Mouse (Mus musculus) midbrain, embryonic 14.5 days (tissue): Measurements from ENCODE around the gene Cog7. TPM values are rescaled to one million over a fixed set of nuclear protein-coding genes. Genes with fewer than 3 reads are reported as not detected.

Experiments used
- ATAC-seq: fragments of 200-750 bp; cut with Nextera tagmentation; 2 replicates; pipeline ENCODE4 v1.8.0; 2017; ENCODE audit warnings: moderate number of reproducible peaks, moderate library complexity; ENCODE audit not compliant: low FRiP score, low TSS enrichment
- DNase-seq: peaks from one replicate; pipeline ENCODE4 v3.0.0-alpha.2; 2015
- H3K27ac ChIP-seq: fragments of 300-500 bp; sonication (generic); replicated peaks from 2 replicates; pipeline ENCODE4 v1.5.1; 2014; ENCODE audit warnings: mild to moderate bottlenecking, low read depth, low read length, moderate library complexity
- H3K27me3 ChIP-seq: fragments of 300-500 bp; sonication (generic); 2 replicates; pipeline ENCODE4 v1.6.1; 2014; ENCODE audit warnings: low read length, control low read depth, mixed read lengths; ENCODE audit not compliant: control insufficient read depth, insufficient read depth
- H3K36me3 ChIP-seq: fragments of 300-500 bp; sonication (generic); 2 replicates; pipeline ENCODE4 v1.6.1; 2014; ENCODE audit warnings: low read length, control low read depth; ENCODE audit not compliant: control insufficient read depth, insufficient read depth
- H3K4me1 ChIP-seq: fragments of 300-500 bp; sonication (generic); 2 replicates; pipeline ENCODE4 v1.6.1; 2014; ENCODE audit warnings: mild to moderate bottlenecking, antibody characterized with exemption, low read length, control low read depth; ENCODE audit not compliant: control insufficient read depth, insufficient read depth
- H3K4me2 ChIP-seq: fragments of 300-500 bp; sonication (generic); 2 replicates; pipeline ENCODE4 v1.6.1; 2014; ENCODE audit warnings: mild to moderate bottlenecking, low read length, moderate library complexity
- H3K4me3 ChIP-seq: fragments of 300-500 bp; sonication (generic); replicated peaks from 2 replicates; pipeline ENCODE4 v1.5.1; 2014; ENCODE audit warnings: low read depth, low read length
- H3K9ac ChIP-seq: fragments of 300-500 bp; sonication (generic); replicated peaks from 2 replicates; pipeline ENCODE4 v1.6.1; 2014; ENCODE audit warnings: mild to moderate bottlenecking, low read length, moderate library complexity
- H3K9me3 ChIP-seq: fragments of 300-500 bp; sonication (generic); 2 replicates; pipeline ENCODE4 v1.6.1; 2016; ENCODE audit warnings: low read length, control low read depth, mixed read lengths; ENCODE audit not compliant: control insufficient read depth
- WGBS: fragments of 180-500 bp; shearing (Covaris S2); extraction: QIAGEN DNeasy Blood & Tissue Kit; methylation state at CpG from one replicate; pipeline ENCODE4 v1.1.7; 2014; 5-methylcytosine and 5-hydroxymethylcytosine counted together
- polyA plus RNA-seq: library from polyadenylated mRNA; unstranded; fragments of >200 nt; fragmentation: Nextera tagmentation; extraction: Ambion mirVana; gene quantifications from 2 replicates; pipeline ENCODE4 v1.2.1, GENCODE M21; 2014

The Cog7 gene
- polyA plus RNA-seq = 15.4 and 19.8 TPM in 2 replicates

DNA sequence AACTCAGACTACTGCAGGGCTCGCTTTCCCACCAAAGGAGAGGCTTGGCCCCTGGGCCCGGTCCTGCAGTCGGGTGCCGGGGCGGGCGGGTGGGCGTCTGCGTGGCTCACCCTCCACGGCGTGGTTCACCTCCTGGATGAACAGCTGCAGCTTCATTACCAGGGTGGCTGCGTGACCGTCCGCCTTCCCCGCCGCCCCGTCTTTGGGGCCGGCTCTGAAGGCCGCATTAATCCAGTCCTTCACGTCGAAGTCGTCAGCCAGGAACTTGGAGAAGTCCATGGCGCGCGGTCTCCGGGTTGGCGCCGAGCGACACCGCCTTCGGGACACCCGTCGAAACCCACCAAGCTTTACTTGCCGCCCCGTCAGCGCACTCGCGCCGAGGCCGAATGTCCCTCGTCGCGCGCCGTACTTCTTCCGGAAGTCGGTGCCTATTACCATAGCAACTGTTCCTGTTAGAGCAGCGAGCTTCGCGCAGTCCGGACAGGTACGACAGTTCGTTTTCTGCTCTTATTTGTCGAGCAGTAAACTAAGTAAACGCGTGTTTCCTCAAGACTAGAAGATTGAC lies at the start of gene Cog7:
Gene Cog7, minus strand, starts transcription at position 405 of the 565 bp plus-strand sequence.
- Histone ChIP-seq H3K4me1 (0 out of 2 replicates have a peak, but pooled peaks cover 4% of the 10 kb centered on the region), H3K9ac (peak within 1 kb of the TSS; percentile 62), H3K36me3 (peaks cover 10% of the 10 kb centered on the region; the same call in 1 of the 2 replicates), H3K4me3 (peak within 1 kb of the TSS; percentile 66), H3K4me2 (peak within 1 kb of the TSS; percentile 64), H3K27me3 (no peaks in the 10 kb centered on the region), H3K9me3 (no peaks in the 10 kb centered on the region), H3K27ac (no peak within 1 kb of the TSS)
- DNase-seq (peak; percentile 97), ATAC-seq (peak; percentile 83)
- WGBS = under 1% methylated on average over 55 of the region's 55 CpGs

- Histone ChIP-seq H3K36me3 (no peaks in the 10 kb centered on the region), H3K9ac (no peak overlapping the region), H3K4me1 (peaks cover 16% of the 10 kb centered on the region), H3K27me3 (no peaks in the 10 kb centered on the region), H3K9me3 (no peaks in the 10 kb centered on the region), H3K4me3 (no peak overlapping the region), H3K27ac (no peak overlapping the region), H3K4me2 (no peak overlapping the region)
- WGBS = 97% methylated on average over 2 of the region's 2 CpGs
- DNase-seq = no peak
- ATAC-seq = no peak
Observed at GRCm38 (mm10) chr7:122022131-122022530, 40.6 kb upstream of the Cog7 start.

- WGBS = under 1% methylated on average over 41 of the region's 50 CpGs
- H3K9ac ChIP-seq = peak within 1 kb of the TSS; percentile 85
- H3K4me1 ChIP-seq = peaks cover 23% of the 10 kb centered on the region
- H3K4me3 ChIP-seq = peak within 1 kb of the TSS; percentile 77
- DNase-seq = peak; percentile 95
- H3K9me3 ChIP-seq = no peaks in the 10 kb centered on the region
- peak; percentile 91 for ATAC-seq
- peak within 1 kb of the TSS; percentile 67 for H3K4me2 ChIP-seq
- peak within 1 kb of the TSS; percentile 93 for H3K27ac ChIP-seq
- H3K27me3 ChIP-seq = no peaks in the 10 kb centered on the region
- H3K36me3 ChIP-seq = no peaks in the 10 kb centered on the region
Observed at GRCm38 (mm10) chr7:122020667-122021354, 39.3 kb upstream of the Cog7 start, which contains the start of gene Gga2. Gene Gga2, minus strand, starts transcription at chr7:122021222.

DNA sequence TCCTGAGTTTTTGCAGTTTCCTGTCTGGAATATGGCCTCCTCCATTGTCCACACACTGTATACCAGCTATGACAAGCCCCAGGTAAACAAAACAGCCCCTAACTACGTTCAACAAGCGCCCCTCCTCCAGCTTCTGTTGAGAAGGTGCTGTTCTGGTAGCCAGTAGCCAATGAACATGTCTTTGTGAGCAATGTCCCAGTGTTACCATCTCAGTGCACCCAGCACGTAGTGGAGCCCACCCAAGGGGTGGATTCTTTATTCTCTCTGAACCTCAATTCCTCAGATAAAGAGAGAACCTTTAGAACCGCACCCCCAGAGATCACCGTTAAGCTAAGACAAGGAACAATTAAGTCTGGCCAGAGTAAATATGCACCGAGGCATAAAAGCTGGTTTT lies 38.8 kb upstream of the Cog7 start:
- peak overlapping the region; percentile 85 for H3K9ac ChIP-seq
- H3K4me1 ChIP-seq = peaks cover 29% of the 10 kb centered on the region
- H3K27ac ChIP-seq = peak overlapping the region; percentile 93
- peak overlapping the region; percentile 77 for H3K4me3 ChIP-seq
- no peaks in the 10 kb centered on the region for H3K9me3 ChIP-seq
- H3K27me3 ChIP-seq = no peaks in the 10 kb centered on the region
- H3K36me3 ChIP-seq = no peaks in the 10 kb centered on the region
- H3K4me2 ChIP-seq = peak overlapping the region; percentile 67
- ATAC-seq (peak; percentile 55), DNase-seq (peak; percentile 67)
- WGBS = 3% methylated on average over 6 of the region's 6 CpGs

DNA sequence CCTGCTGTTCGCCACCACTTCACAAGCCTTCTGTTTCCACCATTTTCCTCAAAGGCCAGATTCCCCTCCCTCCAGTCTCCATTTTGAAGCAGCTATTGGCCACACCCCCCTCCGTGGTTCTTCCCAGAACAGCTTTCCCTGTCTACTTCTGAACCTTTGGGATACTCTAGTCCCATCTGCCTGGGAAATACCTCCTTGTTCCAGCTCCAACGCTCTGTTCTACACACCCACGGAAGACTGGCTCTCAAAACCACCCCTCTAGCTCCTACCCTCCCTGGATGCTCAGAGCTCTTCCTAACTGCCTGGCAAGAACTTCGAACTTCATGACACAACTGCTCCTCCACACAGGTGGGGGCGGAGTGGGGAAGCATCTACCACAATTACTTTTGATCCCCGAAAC lies 37.5 kb upstream of the Cog7 start:
- DNase-seq (no peak), ATAC-seq (no peak)
- Histone ChIP-seq H3K9ac (no peak overlapping the region; the same call in 1 of the 2 replicates), H3K4me3 (peak overlapping the region; percentile 77), H3K27me3 (no peaks in the 10 kb centered on the region), H3K36me3 (no peaks in the 10 kb centered on the region), H3K9me3 (no peaks in the 10 kb centered on the region), H3K4me2 (peak overlapping the region; percentile 67), H3K4me1 (peaks cover 31% of the 10 kb centered on the region), H3K27ac (no peak overlapping the region)
- WGBS = 89% methylated on average over 7 of the region's 7 CpGs

GRCm38 (mm10) chr7:122018247-122018646 lies 36.7 kb upstream of the Cog7 start:
- no peak for DNase-seq

DNA sequence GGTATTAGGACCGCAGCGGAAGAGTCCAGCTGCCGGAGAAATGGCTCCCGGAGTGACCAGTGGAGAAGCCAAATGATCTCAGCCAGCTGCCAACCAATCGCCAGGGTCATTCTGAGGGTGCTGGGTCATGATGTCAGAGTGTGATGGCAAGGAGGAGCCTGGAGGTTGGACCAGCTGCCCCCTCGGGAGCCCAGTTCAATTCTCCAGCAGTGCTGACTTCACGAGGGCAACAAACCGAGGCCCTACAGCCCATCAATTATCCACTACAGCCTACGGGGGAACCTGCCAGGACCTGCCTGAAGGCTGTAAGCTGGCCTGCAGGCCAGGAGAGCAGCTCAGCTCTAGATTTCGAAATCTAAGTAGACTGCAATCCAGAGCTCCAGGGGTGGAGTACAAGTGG lies 34.2 kb upstream of the Cog7 start:
- Histone ChIP-seq H3K9me3 (no peaks in the 10 kb centered on the region), H3K36me3 (peaks cover 17% of the 10 kb centered on the region), H3K27me3 (no peaks in the 10 kb centered on the region), H3K9ac (no peak overlapping the region), H3K4me1 (peaks cover 31% of the 10 kb centered on the region), H3K4me2 (peak overlapping the region; percentile 15; the same call in 1 of the 2 replicates), H3K27ac (no peak overlapping the region; the same call in 1 of the 2 replicates), H3K4me3 (0 out of 2 replicates have a peak overlapping the region, but pooled peaks have one; percentile 1)
- ATAC-seq = no peak
- WGBS = 66% methylated on average over 10 of the region's 10 CpGs
- no peak for DNase-seq

More at GRCm38 (mm10) chr7:122018247-122018646, 36.7 kb upstream of the Cog7 start:
- no peaks in the 10 kb centered on the region for H3K27me3 ChIP-seq
- H3K4me3 ChIP-seq = no peak overlapping the region
- no peak overlapping the region for H3K27ac ChIP-seq
- no peak for ATAC-seq
- no peak overlapping the region for H3K9ac ChIP-seq
- 72% methylated on average over 3 of the region's 3 CpGs for WGBS
- no peaks in the 10 kb centered on the region for H3K9me3 ChIP-seq
- no peaks in the 10 kb centered on the region for H3K36me3 ChIP-seq
- H3K4me1 ChIP-seq = peaks cover 31% of the 10 kb centered on the region
- peak overlapping the region; percentile 67 for H3K4me2 ChIP-seq

DNA sequence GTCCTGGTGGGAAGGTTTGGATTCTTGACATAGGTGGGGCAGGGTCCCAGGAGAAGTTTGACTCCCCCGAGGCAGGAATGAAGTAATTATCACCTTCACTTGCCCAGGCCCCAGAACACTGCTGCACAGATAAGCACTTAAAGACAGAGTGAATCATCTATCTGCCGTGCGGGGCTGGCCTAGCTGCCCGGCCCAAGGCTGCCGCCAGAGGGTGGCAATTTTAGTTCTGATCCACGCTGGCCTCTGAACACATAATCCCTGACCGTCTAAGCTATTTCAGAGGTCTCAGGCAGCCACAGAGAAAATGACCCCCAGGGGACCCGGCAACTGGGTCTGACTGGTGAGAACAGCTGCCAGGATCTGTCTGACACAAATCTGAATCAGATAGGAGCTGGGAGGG lies 33.6 kb upstream of the Cog7 start:
- Histone ChIP-seq H3K9ac (no peak overlapping the region), H3K4me1 (peaks cover 31% of the 10 kb centered on the region), H3K36me3 (peaks cover 23% of the 10 kb centered on the region), H3K27me3 (no peaks in the 10 kb centered on the region), H3K4me2 (0 out of 2 replicates have a peak overlapping the region, but pooled peaks have one; percentile 15), H3K9me3 (no peaks in the 10 kb centered on the region), H3K4me3 (0 out of 2 replicates have a peak overlapping the region, but pooled peaks have one; percentile 1), H3K27ac (no peak overlapping the region)
- no peak for ATAC-seq
- 43% methylated on average over 8 of the region's 8 CpGs for WGBS
- DNase-seq = no peak
